Mouse (Mus musculus) ovary, postnatal 14 days (tissue): ENCODE data around the gene Aars2.

Experiments
- DNase-seq: peaks from one replicate; pipeline ENCODE4 v3.0.0; 2022; ENCODE audit warnings: low spot score

The Aars2 gene

GRCm38 (mm10) chr17:45542705-45543104 lies 36.1 kb downstream of the Aars2 start:
- no peak for DNase-seq

DNA sequence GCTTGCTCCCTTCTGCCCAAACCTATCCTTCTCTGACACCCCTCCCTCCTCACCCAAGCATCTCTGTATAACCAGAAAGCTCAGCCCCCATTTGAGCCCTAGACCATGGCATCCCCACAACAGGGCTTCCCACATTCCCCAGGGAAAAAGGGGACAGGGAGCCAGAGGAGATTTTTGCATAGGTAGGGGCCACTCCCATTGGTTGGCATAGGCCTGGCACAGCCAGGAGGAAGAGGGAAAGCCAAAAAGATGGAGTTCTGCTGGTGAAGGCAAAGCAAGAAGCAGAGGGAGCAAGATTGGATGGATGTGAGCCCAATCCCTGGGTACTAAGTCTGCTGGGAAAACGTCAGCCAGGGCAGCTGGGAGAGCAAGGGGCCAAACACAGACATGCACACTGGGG lies 36.5 kb downstream of the Aars2 start:
- DNase-seq = no peak

DNA sequence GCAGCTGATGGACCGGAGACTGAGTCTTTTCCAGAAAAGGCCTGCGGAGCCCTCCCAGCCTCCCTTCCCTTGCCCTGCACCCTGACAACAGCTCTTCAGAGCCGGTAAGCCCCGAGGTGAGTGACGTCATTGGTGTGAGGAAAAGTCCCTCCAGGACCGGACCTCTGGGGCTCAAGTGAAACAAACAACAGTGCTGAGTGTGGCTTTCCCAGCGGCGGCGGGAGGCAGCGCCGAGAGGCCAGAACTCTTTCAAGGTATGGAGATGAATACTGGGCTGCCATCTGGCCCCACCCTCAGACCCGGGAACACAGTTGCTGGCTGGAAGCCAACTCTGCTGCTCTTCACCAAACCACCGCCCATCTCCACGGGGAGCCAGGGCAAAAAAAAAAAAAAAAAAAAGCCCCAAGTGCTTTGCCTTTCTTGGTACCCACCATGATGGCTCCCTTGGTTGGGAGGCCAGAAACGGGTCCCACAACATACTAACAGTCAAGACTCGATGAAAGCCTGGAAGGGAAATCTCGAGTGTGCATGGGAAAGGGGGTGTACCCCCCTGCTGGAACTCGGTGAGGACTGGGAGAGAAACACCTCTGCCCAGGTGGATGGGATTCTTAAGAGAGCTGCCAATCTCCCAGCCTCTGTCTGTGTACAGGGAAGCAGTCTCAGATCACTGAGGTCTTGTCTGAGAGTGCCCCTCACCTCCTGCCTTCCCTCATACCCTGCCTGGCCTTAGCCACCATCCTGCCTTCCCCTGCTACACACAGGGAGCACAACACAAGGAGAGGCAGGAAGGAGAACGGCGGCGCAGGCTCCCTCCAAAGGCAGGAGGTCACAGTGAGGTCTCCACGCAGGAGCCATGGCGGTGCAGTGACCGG lies 37.6 kb downstream of the Aars2 start:
- DNase-seq = no peak

- DNase-seq = no peak
These were observed 38.2 kb downstream of the Aars2 start for GRCm38 (mm10) chr17:45544873-45545277.

GRCm38 (mm10) chr17:45545278-45545961 lies 38.8 kb downstream of the Aars2 start:
- DNase-seq = no peak

- DNase-seq = no peak
These were observed 40.3 kb downstream of the Aars2 start for GRCm38 (mm10) chr17:45546941-45547340.

DNA sequence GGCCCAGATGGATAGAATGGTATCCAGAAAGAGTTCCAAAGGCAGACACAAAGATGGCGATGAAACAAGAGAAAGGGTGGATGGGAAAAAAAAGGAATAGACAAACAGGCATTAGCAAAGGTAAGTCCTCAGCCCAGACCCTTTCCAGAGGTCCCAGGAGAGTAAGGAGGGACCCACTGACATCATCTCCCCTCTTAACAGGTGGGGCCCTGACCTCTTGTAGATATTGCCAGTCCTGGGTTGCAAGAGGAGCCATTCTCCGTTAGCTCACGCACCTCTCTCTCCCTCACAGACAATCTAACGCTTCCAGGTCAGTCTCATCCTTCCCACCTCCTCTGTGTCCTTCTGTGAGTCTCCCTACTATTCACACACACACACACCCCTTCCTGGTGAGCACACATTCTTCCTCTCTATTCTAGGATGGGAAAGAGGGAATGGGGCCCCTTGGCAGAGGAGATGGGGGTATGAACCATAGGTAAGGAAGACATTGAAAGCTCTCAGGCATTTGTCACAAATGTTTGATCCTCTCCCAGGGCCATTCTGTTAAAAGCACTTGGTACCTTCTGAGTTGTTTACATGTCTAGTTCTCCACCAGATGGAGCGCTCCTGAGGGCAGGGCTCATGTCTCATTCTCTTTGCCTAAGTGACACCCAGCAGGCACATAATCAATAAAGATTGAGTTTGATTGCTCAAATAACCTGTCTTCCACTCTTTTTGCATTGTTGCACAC lies 41.0 kb downstream of the Aars2 start:
- no peak for DNase-seq

- DNase-seq = no peak
These were observed 42.2 kb downstream of the Aars2 start for GRCm38 (mm10) chr17:45548541-45549512.

DNA sequence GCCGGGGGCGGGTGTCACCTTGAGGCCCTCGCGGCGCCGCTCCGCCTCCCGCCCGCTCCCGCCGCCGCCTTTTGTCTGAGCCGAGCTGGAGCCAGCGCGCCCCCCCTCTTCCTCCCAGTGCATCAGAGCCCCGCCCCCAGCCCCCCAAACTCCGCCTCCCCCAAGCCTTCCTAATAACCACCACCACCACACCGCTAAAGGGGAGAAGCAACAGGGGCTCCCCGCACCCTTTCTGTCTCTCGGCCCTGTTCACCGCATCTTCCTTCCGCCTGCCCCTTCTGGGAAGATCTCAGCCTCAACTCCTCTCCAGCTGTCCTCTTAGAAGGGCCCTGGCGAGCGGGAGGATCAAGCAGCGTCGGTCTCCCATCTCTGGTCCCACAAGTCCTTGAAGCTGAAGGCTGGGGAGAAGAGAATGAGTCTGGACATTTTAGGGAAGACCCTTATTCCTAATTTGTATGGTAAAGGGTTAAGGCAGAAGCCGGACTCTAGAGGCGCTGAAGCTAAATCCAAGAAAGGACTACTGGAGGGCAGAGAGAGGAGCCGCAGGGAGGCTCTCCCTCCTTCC lies 43.1 kb downstream of the Aars2 start, which contains the start of gene Tmem151b:
Gene Tmem151b (minus strand): TSS at position 61 of the 565 bp plus-strand sequence.
- DNase-seq = no peak

- DNase-seq = no peak
These were observed 43.6 kb downstream of the Aars2 start for GRCm38 (mm10) chr17:45550253-45550652.

DNA sequence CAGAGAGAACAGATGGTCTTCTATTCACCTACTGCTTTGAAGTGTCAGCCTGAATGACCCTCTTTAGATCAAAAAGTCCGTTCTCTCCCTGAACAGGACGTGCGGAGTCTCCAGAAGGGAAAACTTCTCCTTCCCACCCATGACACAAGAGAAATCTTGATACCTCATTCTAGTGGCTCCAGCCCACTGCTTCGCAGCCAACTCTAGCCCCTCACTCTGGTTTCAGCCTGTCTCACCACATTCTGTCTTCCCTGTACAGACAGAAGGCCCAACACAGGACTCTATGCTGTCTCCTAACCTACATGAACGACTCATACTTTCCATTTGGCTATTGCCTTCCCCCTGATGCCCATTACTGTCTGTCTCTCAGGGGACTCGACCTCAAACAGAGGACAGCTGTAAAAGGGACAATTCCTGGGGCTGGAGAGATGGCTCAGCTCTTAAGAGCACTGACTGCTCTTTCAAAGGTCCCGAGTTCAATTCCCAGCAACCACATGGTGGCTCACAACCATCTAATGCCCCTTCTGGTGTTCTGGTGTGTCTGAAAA lies 44.7 kb downstream of the Aars2 start:
- no peak for DNase-seq

DNA sequence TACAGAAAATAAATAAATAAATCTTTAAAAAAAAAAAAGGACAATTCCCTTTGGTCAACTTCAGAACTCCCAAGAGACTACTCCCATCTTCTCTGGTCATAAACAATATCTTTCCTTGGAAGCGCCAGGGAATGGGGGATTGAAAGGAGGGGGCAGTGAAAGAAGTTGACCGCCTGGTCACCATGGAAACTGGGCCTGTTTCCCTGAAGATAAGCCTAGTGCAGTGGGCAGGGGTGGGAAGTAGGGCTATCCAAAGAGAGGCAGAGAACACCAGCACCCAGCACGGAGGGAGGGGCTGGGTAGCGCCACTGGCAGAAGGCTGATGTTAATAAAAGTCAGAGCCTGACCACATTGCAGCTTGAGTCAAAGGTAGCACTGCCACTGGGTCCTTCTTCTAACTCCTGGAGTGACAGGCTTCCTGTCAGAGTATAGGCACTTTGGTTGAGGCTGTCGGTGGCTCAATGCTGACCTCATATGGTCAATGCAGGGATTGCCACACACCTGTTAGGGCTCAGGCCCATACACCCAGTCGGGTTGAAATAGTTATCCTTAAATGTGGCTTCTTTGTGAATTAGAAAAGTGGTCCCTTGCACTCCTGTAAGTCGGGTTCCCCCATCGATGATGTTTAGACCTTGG lies 45.3 kb downstream of the Aars2 start:
- peak; percentile 63 for DNase-seq

DNA sequence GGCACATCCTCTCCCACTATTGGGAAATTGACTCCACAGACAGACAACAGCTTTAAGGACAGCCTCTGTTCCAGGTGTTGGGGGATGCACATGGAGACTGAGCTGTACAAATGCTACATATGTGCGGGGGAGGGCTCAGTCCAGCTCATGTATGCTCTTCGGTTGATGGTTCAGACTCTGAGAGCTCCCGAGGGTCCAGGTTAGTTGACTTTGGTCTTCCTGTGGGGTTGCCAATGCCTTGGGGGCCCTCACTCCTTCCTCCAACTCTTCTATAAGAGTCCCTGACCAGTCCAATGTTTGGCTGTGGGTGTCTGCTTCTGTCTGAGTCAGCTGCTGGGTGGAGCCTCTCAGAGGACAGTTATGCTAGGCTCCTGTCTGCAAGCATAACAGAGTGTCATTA lies 46.4 kb downstream of the Aars2 start:
- DNase-seq = no peak

DNA sequence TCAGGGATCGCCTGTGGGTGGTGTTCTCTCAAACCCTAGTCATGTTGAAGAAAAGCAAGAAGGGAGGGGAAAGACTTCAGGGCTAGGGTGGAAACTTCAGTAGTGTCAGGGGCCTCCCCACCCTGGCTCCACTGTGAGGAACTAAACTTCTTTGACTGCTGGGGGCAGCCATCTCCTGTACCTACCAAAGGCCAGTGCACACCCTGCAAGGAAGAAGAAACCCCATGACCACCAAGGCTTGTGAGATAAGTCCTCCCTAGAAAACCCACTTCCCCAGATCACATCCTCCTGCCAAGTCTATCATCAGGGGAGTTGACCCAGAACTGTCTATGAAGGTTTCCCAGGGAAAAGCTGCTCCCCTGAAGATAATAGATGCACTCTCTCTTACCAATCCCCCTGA lies 47.8 kb downstream of the Aars2 start:
- DNase-seq = no peak

DNA sequence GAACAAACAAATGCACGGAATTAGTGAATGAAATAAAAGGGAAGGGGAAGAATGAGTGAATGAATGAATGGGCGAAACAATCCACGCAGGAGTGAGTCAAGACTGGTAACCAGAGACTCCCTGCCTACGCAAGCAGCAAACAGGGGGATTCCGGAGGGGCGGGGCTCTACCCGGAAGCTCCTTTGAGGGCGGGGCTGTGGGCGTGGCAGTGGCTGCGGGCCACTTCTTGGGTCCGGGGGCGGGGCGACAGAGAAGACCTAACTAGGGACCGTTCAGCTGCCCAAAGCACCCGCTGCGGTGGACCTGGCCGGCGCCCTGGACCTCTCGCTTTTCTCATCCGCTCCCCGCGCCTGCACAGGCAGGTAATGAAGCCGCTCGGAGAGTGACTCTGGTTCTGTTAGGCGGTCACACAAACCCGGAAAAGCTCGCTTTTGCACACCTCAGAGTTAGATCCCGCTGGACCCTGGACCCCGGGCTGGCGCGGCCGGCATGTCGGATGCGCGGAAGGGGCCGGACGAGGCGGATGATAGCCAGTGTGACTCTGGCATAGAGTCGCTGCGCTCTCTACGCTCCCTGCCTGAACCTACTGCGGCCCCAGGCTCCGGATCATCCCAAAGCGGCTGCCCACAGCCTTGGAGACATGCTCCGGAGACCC lies 48.9 kb downstream of the Aars2 start, which contains the start of gene Nfkbie:
Gene Nfkbie (plus strand): TSS at position 252 of the 655 bp plus-strand sequence.
- DNase-seq = peak; percentile 90

- no peak for DNase-seq
These were observed 49.5 kb downstream of the Aars2 start for GRCm38 (mm10) chr17:45556107-45556489.

GRCm38 (mm10) chr17:45556514-45557245 lies 50.0 kb downstream of the Aars2 start:
- no peak for DNase-seq

DNA sequence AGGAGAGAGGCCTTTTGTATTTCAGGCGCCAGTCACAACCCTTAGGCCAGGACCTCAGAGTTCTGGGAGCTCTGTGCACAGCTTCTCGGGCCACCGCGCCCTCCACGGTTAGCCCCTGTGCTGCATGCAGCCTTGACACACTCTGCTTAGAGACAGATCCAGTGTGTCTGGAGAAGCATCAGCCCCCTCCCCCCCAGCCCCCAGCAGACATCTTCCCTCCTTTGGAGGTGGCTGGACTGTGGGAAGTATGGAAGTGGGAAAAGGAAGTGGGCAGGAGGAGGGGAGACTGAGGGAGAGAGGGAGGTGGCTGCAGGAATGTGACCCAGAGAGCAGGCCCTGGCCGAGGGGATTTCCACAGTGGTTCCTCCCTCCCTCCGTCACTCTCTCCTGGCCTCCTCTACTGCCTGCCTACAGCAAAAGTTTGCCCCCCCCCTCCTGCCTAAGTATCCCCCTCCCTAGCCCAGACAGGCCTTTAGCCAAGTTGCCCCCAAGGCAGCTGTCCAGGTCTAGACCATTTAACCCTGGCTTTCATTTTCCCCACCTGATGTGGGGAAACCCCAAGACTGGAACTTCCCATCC lies 50.7 kb downstream of the Aars2 start:
- no peak for DNase-seq
